Mouse (Mus musculus): Measurements from ENCODE around the gene Slc22a3.

GRCm38 (mm10) chr17:12403420-12403819 lies 104.1 kb downstream of the Slc22a3 start:
- TF ChIP-seq TAL1 (IDR thresholded peaks at IDR 0.05; ENCODE audit: low read length) (no peak), GATA1 (IDR thresholded peaks at IDR 0.05; ENCODE audit: low read length) (no peak)
